Mouse (Mus musculus): ENCODE measurements at regions not wholly inside any gene's neighbourhood (a gene's known extent, or its start where the extent isn't known, plus 50 kb on each side); places are given as distances from the start of the nearest gene placed in this dataset.
"Not testable (repeated sequence)": the region's sequence is repeated elsewhere in the genome, so short reads cannot be mapped to it uniquely, and the experiment has no call there.

DNA sequence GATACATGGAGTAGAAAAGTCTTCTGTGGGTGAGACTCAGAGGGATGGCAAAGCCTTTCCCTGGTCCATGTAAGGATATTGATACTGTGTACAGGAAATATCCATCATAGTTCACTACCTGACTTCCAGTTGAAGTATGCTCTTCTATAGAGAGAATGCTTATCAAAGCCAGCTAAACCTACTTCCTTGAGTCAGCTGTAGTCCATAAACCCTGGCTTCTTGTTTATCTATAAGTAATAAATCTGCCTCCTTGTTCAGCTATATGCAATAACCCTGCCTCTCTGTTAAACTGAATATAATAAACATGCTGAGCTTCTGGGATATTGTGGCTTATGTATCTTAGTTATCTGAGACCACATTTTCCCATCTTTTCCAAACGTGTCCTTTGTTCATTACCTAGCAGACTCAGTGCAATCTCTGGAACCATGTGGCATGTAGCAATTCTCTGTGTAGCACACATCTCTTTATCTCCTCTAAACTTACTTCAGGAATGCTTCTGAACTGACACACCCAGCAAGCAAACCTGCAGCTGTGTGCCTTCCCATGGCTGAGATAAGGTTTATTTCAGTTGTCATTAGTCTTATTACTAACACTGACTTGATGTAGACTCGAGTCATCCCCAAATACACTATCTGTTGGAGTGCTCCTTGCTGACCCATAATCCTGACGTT is 694.9 kb upstream of the Map3k7 start:
- DNase-seq = no peak

DNA sequence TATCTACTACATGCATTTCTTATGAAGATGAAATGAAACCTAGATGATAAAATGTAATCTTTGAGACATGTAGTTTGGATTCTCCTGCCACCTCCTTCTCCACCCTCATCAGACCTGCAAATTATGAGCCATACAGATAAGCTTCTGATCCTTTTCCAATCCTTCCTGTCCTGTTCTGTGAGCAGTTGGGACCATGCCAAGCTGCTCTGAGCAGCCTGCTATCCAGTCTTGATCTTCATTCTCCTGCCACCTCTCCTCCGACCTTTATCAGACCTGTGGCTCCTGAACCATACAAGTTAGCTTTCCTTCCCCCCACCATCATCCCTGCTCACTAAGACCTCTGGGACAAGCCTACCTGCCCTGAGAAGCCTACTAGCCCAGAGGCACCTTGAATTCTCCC is 689.8 kb upstream of the Map3k7 start:
- no peak for DNase-seq

DNA sequence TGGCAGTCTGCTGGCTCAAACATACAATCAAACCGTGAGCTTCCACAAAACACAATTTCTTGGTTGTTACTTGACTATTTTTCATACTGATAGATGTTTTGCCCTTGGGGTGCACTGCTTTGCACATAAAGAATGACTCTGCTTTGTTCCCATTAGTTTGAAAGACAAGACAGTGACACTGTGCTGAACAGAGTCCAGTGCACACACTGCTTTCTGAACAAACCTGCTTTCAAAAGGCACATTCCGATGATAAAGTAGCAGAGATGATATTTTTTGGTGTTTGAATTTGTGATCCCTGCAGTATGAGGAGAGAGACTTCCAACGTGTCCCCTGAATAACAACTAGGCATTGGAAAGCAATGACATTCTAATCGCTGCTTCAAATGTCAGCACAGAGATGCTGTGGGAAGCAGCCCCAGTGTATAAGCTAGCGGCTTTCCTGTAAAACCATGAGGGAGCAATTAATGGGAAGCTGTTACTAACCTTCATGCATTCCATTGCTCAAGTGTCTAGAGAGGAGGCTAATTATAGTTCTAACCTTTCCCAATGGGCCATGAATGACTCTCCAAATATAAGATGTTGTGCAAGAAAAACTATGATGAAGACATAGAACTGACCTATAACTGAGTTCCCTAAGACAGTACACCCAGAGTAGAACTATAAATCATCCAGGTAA is 673.5 kb upstream of the Map3k7 start:
- no peak for DNase-seq

DNA sequence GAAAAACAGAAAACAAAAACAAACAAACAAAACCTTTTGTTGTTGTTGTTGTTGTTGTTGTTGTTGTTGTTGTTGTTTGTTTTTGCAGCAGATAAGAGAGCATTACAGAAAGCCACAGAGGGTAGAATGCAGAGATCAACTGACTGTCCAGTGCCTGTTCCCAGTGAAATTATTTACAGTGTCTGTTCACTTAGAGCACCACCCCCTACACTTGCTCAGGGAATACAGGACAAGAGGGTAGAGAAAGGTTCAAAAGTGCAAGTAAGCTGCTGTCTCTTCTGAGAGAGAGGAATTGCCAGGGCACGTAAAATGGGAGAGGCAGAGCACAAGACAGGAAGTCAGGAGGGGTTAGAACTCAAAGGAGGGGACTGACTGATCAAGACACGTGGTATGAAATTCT is 670.1 kb upstream of the Map3k7 start:
- DNase-seq = no peak

DNA sequence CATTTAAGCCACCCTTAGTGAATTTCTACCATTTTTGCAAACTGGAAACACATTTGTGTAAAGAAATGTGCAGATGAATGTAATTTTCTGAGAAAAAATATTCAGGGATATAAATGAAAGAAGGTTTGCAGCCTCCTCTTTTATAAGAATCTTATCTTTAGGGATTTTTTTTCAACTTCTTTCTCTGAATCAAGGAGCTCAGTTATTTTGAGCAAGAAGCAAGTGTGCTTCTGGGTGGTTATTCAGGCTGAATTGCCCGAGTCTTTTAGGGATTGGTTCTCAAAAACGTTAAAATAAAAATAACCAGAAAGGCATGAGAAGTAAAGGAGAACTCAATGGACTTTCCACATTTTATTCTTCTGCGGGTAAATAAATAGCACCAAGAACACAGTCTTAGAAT is 666.0 kb upstream of the Map3k7 start:
- DNase-seq = no peak

DNA sequence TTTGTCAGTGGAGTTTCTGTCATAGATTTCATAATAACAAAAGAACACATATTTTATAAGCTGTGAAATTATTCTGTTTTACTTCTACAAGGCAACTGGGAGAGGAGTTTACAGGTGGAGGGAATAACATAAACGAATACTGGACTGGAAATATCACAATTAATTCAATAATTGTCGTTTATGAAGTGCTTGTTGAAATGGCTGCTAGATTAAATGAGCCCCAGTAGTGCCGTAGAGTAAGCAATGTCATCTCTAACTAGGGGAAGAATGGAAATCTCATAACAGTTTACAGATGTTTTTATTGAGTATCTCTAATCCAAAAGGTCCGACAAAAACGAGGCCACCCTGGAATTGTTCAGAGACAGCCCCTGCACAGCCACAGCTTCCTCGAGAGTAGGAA is 644.6 kb upstream of the Map3k7 start:
- DNase-seq = no peak

- DNase-seq = no peak
These were observed 643.0 kb upstream of the Map3k7 start for GRCm38 (mm10) chr4:31320734-31321507.

DNA sequence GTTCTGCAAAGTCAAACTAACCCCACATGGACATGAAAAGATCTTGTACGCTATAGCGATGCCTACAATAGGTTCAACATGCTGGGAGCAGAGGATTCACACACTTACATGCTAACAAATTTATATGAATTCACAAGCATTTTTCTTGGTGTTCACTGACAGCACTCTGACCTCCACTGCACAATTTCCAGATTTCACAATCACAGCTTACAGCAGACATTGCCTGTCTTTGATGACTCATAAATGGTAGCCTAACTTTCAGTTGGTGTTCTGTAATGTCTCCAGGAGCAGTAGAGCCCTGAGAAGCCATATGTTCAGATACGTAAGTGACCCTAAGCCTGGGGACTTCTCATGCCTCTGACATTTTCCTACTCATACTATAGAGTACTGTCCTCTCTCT is 640.1 kb upstream of the Map3k7 start:
- DNase-seq = no peak

GRCm38 (mm10) chr4:31328798-31329197 is 635.1 kb upstream of the Map3k7 start:
- DNase-seq = no peak

- DNase-seq = no peak
These were observed 632.8 kb upstream of the Map3k7 start for GRCm38 (mm10) chr4:31331053-31331452.

GRCm38 (mm10) chr4:31335686-31336085 is 628.2 kb upstream of the Map3k7 start:
- DNase-seq = no peak

- no peak for DNase-seq
These were observed 625.9 kb upstream of the Map3k7 start for GRCm38 (mm10) chr4:31337980-31338379.

GRCm38 (mm10) chr4:31343312-31344248 is 620.3 kb upstream of the Map3k7 start:
- DNase-seq = no peak

DNA sequence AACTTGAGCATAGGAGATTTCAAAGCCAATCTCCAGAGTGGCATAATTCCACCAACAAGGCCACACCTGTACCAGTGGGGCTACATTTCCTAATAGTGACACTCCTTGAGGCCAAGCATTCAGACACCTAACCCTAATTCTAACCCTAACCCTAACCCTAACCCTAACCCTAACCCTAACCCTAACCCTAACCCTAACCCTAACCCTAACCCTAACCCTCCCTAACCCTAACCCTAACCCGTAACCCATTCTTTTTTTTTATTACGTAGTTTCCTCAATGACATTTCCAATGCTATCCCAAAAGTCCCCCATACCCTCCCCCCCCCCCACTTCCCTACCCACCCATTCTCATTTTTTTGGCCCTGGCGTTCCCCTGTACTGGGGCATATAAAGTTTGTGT is 609.9 kb upstream of the Map3k7 start:
- DNase-seq = not testable (repeated sequence)

DNA sequence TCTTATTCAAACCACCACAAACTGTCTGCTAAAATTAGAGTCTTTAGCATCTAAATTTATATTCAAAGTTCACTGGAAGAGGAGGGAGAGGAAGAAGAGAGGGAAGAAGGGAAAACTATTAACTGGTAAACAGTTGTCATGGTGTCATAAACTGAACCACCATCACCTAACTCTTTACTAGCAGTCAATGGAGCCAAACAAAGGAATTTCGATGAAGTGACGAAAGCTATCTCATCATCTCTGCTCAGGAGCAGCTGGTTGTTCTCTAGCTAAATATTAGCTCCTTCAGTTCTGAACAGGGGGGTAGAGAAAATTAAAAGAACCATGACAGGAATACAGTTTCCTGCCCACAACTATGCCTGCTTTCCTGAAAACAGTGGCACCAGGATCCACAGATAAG is 608.9 kb upstream of the Map3k7 start:
- no peak for DNase-seq

DNA sequence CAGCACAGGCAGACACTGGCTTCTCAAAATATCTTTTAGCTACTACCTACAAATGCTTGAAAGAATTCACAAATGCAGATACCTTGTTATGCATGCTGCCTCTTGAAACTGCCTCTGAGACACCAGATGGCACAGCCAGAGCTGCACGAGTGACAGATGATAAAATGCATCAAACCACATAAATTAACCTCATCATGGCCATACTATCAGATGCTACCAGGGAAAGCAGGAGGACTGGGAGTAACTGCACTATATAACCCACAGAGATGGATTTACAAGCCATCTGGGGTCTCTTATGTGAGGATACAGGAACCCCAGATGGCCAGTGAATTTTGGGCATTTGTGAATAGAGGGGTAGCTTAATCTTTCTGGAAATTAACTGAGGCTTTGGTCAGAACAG is 597.7 kb upstream of the Map3k7 start:
- DNase-seq = peak; percentile 20

- DNase-seq = no peak
These were observed 596.9 kb upstream of the Map3k7 start for GRCm38 (mm10) chr4:31367031-31367430.

DNA sequence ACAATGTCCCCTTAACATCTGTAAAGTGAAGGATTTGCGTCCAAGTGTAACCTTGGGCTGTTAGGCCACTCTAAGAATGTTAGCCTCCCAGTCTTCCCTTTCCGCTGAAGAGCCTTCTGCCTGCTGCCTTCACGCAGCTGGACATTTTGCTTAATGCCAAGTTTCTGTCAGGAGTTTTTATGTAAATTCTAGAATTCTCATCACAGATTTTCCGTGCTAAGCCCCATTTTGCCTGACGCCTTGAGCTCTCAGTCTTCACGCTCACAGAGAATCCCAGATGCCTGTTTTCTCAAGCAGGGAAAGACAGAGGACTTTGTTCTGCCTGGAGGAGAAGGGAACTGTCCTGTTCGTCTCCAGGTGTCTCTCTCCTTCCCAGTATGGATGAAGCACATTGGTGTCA is 593.8 kb upstream of the Map3k7 start:
- no peak for DNase-seq

DNA sequence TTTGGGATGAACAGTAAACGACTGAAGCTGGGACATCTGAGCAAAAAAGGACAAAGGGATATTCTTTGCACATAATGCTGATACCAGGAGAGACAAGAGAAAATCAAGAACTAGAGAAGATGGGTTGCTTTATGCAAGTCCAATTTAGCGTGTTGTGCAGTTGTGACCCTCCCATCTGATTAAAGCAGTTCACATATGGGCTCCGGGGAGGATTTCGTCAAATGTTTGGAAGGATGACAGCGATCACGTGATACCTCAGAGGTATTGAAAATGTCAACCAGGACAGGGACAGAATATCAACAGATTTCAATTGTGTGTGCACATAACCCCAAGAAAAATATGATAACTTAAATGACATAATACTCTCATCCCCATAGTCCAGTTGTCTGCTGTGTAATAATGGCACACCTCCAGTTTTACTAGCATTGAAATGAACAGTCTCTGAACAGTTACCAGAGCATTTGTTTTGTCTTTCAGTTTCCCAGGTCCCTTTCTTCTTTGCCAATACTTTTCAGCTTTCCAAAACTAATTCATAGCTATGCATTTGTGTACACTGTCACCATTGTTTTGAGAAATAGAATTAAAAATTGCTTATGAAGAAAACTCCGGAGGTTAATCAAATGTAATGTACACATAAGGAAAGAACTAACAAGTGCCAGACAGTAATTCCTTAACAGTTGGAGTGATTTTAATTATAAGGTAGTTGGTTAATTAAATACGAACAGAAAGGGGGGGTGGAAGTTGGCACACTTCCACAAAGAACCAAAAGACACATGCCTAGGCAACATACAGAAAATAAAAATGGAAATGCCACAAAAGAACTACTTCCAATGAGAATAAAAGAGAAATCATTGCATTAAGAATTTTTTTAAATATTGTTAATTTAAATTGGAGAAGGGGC is 582.6 kb upstream of the Map3k7 start:
- DNase-seq = no peak

DNA sequence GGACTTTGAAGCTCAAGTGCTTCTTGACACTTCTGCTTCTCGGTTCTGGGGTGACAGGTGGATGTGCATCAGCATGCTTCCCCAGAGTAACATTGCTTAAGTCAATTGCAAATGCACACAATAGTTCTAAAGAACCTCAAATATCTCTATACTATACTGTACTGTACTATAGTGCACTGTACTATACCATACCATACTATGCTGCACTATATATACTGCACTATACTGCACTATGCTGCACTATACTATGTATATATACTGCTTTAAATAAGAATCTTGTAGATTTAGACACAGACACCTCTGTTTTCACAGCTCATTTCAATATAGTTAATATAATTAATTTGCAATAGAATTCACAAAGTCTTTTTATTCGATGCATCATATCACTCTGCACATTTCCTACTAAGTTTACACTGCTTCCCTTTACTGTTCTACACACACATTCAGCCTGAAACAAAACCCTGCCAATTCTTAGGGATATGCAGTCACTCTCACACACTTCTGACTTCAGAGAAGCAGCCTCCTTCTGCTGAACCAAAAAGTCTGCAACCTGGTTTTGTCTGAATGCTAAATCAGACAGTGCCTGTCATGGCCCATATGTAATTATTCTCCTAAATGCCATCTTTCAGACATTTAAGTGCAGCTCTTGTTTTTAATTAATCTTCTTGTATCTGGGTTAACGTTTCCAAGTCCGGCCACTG is 570.8 kb upstream of the Map3k7 start:
- no peak for DNase-seq

GRCm38 (mm10) chr4:31395538-31395937 is 568.4 kb upstream of the Map3k7 start:
- no peak for DNase-seq
